19 mouse cellular contexts compared by ENCODE assay signal in genomic region chr15:9454198-9454597, GRCm38 (mm10). TPM values are rescaled to one million over a fixed set of nuclear protein-coding genes. Genes with fewer than 3 reads are reported as not detected.
DNase-seq lines count a peak whose midpoint lies in the region; ATAC-seq and TF ChIP-seq lines count a peak whose summit lies in the region.
"Had no signal": no experiment of that assay in that cellular context is flagged by ENCODE, and none has a peak within 500 bp of the region (broad histone marks: within the 10 kb centered on the region; RNA-seq: fewer than 3 reads in every experiment).

No protein-coding gene starts in this region.

- no peaks in the 10 kb centered on the region for H3K4me1 ChIP-seq in heart, embryonic 12.5 days (replicated peaks)
- H3K4me1 ChIP-seq in testis, adult 2 months (ENCODE audit: control insufficient read depth, insufficient read depth, low read length): no peaks in the 10 kb centered on the region
- H3K4me1 ChIP-seq: embryonic facial prominence, embryonic 12.5 days; hindbrain, embryonic 15.5 days; neural tube, embryonic 12.5 days had no signal

- H3K4me3 ChIP-seq in heart, embryonic 12.5 days: no peak overlapping the region
- peak overlapping the region; percentile 72 for H3K4me3 ChIP-seq in testis, adult 2 months (ENCODE audit: control insufficient read depth, low read depth, low read length)
- H3K4me3 ChIP-seq: embryonic facial prominence, embryonic 12.5 days; heart, embryonic 13.5 days; hindbrain, embryonic 15.5 days; left cerebral cortex, adult 2 months; neural tube, embryonic 12.5 days had no signal

- H3K9me3 ChIP-seq in heart, embryonic 12.5 days (replicated peaks): no peaks in the 10 kb centered on the region; the same call in 1 of the 2 replicates
- H3K9me3 ChIP-seq: embryonic facial prominence, embryonic 12.5 days; heart, embryonic 13.5 days; hindbrain, embryonic 15.5 days; neural tube, embryonic 12.5 days had no signal

- H3K9ac ChIP-seq in heart, embryonic 12.5 days: no peak overlapping the region
- H3K9ac ChIP-seq: embryonic facial prominence, embryonic 12.5 days; heart, embryonic 13.5 days; hindbrain, embryonic 15.5 days; liver, postnatal 0 days; neural tube, embryonic 12.5 days had no signal

- H3K27me3 ChIP-seq in heart, embryonic 12.5 days (replicated peaks): no peaks in the 10 kb centered on the region
- H3K27me3 ChIP-seq in testis, adult 2 months (ENCODE audit: control insufficient read depth, insufficient read depth, low read length): no peaks in the 10 kb centered on the region
- H3K27me3 ChIP-seq: embryonic facial prominence, embryonic 12.5 days; heart, embryonic 13.5 days; hindbrain, embryonic 15.5 days; neural tube, embryonic 12.5 days had no signal

- 64% methylated on average over 4 of the region's 4 CpGs for WGBS in heart, embryonic 12.5 days

- no peak for ATAC-seq in heart, embryonic 12.5 days (ENCODE audit: insufficient number of reproducible peaks, low FRiP score)
- ATAC-seq: liver, postnatal 0 days; midbrain, embryonic 16.5 days had no signal

- no peak overlapping the region for H3K27ac ChIP-seq in heart, embryonic 12.5 days (ENCODE audit: poor library complexity, severe bottlenecking)
- H3K27ac ChIP-seq in testis, adult 2 months (ENCODE audit: control insufficient read depth, insufficient read depth, low read depth, low read length): no peak overlapping the region
- H3K27ac ChIP-seq: embryonic facial prominence, embryonic 12.5 days; heart, embryonic 13.5 days; hindbrain, embryonic 15.5 days; left cerebral cortex, adult 2 months; neural tube, embryonic 12.5 days had no signal

- no peak for TF ChIP-seq CTCF in testis, adult 2 months (IDR thresholded peaks at IDR 0.05; ENCODE audit: control insufficient read depth, insufficient read depth, insufficient replicate concordance, low read depth, low read length)

- intact Hi-C loops in heart, postnatal 14 days (cut with DNase I): loop anchor here (2.0 kb wide), 2 partner anchors 155 to 859 kb away; no protein-coding TSS in a partner anchor

- DNase-seq in cerebellum, postnatal 14 days: peak; percentile 46 to 59
- no peak for DNase-seq in cerebellum, adult 8-10 months
- DNase-seq in heart, postnatal 14 days: peak; percentile 22 to 46
- DNase-seq in testis, postnatal 14 days (ENCODE audit: low spot score): no peak
- DNase-seq in skeletal muscle tissue, adult 2 months (ENCODE audit: low read depth, low spot score): peak; percentile 18
- no peak for DNase-seq in embryo, embryonic 9.5 days (ENCODE audit: extremely low spot score)
- DNase-seq: cerebellum, postnatal 36 days; kidney, adult 8-10 months; liver, postnatal 0 days; spleen, adult 18-20 months had no signal

- TF ChIP-seq POLR2A in testis, adult 2 months (IDR thresholded peaks at IDR 0.05; ENCODE audit: control insufficient read depth, low read depth, low read length): no peak

- no peak overlapping the region for H3K4me2 ChIP-seq in heart, embryonic 12.5 days
- H3K4me2 ChIP-seq: embryonic facial prominence, embryonic 12.5 days; heart, embryonic 13.5 days; hindbrain, embryonic 15.5 days; neural tube, embryonic 12.5 days had no signal

- no peaks in the 10 kb centered on the region for H3K36me3 ChIP-seq in heart, embryonic 12.5 days
- H3K36me3 ChIP-seq in testis, adult 2 months (ENCODE audit: control insufficient read depth, insufficient read depth, low read length): no peaks in the 10 kb centered on the region
- H3K36me3 ChIP-seq: embryonic facial prominence, embryonic 12.5 days; heart, embryonic 13.5 days; hindbrain, embryonic 15.5 days; neural tube, embryonic 12.5 days had no signal

RNA-seq across cellular contexts. Expression of gene Capsl, which starts 18.4 kb away (rescaled TPM):
- total RNA-seq in heart, postnatal 14 days (2021): under 1 TPM in 1 of 2 experiments, not detected in 1; 0.48 TPM
- polyA plus RNA-seq in heart, embryonic 12.5 days (2016; fragmentation: Nextera tagmentation; extraction: Ambion mirVana): not detected in 2 replicates
- 8.8 and 11.5 TPM in 2 replicates for polyA plus RNA-seq in testis, adult 2 months (2012; rRNA removed)
- polyA plus RNA-seq: C2C12 had no signal

Comparison
In these comparisons a context has a peak if more than half of its experiments do, and no peak if none do; other contexts are left out.
1. DNase-seq: peak in cerebellum, postnatal 14 days (2 of 2), heart, postnatal 14 days (2 of 2) and skeletal muscle tissue, adult 2 months (single experiment); none in cerebellum, adult 8-10 months (single experiment), testis, postnatal 14 days (single experiment) and embryo, embryonic 9.5 days (single experiment).